Mouse (Mus musculus) forebrain, embryonic 15.5 days (tissue): ENCODE data around the gene Mbd3l1. TPM values are rescaled to one million over a fixed set of nuclear protein-coding genes. Genes with fewer than 3 reads are reported as not detected.

Experiments
- ATAC-seq: fragments of 200-750 bp; cut with Nextera tagmentation; replicated peaks from 2 replicates; pipeline ENCODE4 v1.8.0; 2017; ENCODE audit warnings: mild to moderate bottlenecking, moderate TSS enrichment, moderate library complexity
- H3K27ac ChIP-seq: fragments of 300-500 bp; sonication (generic); replicated peaks from 2 replicates; pipeline ENCODE4 v1.5.1; 2015; ENCODE audit warnings: mild to moderate bottlenecking, inconsistent platforms
- H3K27me3 ChIP-seq: fragments of 300-500 bp; sonication (generic); 2 replicates; pipeline ENCODE4 v1.6.1; 2015; ENCODE audit warnings: inconsistent platforms
- H3K36me3 ChIP-seq: fragments of 300-500 bp; sonication (generic); 2 replicates; pipeline ENCODE4 v1.6.1; 2015; ENCODE audit warnings: mild to moderate bottlenecking, inconsistent platforms
- H3K4me1 ChIP-seq: fragments of 300-500 bp; sonication (generic); 2 replicates; pipeline ENCODE4 v1.6.1; 2015; ENCODE audit warnings: inconsistent platforms
- H3K4me2 ChIP-seq: fragments of 300-500 bp; sonication (generic); replicated peaks from 2 replicates; pipeline ENCODE4 v1.6.1; 2015; ENCODE audit warnings: mild to moderate bottlenecking, inconsistent platforms
- H3K4me3 ChIP-seq: fragments of 300-500 bp; sonication (generic); 2 replicates; pipeline ENCODE4 v1.5.1; 2015; ENCODE audit warnings: mild to moderate bottlenecking, inconsistent platforms
- H3K9ac ChIP-seq: fragments of 300-500 bp; sonication (generic); replicated peaks from 2 replicates; pipeline ENCODE4 v1.6.1; 2015; ENCODE audit warnings: mild to moderate bottlenecking, inconsistent platforms
- H3K9me3 ChIP-seq: fragments of 300-500 bp; sonication (generic); 2 replicates; pipeline ENCODE4 v1.6.1; 2016; ENCODE audit warnings: inconsistent platforms
- WGBS: fragments of 180-500 bp; shearing (Covaris S2); methylation state at CpG from one replicate; pipeline ENCODE4 v1.1.7; 2015; ENCODE audit warnings: mixed read lengths; 5-methylcytosine and 5-hydroxymethylcytosine counted together
- microRNA-seq: library from miRNA; unstranded; fragments of <30 nt; microRNA quantifications from one replicate; pipeline ENCODE4, GENCODE M21; 2016
- polyA plus RNA-seq: library from polyadenylated mRNA; unstranded; fragments of >200 nt; fragmentation: Nextera tagmentation; extraction: Ambion mirVana; gene quantifications from 2 replicates; pipeline ENCODE4 v1.2.1, GENCODE M21; 2015

The Mbd3l1 gene
- polyA plus RNA-seq = not detected in 2 replicates

- Histone ChIP-seq H3K36me3 (no peaks in the 10 kb centered on the region), H3K9me3 (no peaks in the 10 kb centered on the region), H3K4me2 (no peak within 1 kb of the TSS), H3K4me3 (no peak within 1 kb of the TSS), H3K27ac (no peak within 1 kb of the TSS), H3K27me3 (no peaks in the 10 kb centered on the region), H3K9ac (no peak within 1 kb of the TSS), H3K4me1 (0 out of 2 replicates have a peak, but pooled peaks cover 6% of the 10 kb centered on the region)
- no peak for ATAC-seq
- WGBS = 73% methylated on average over 3 of the region's 3 CpGs
Measured at GRCm38 (mm10) chr9:18478168-18478567, at the start of gene Mbd3l1, which contains the start of gene Zfp558. Gene Mbd3l1 (plus strand): TSS chr9:18478359. Gene Zfp558 (minus strand): TSS chr9:18478268.

GRCm38 (mm10) chr9:18430354-18430753, 47.8 kb upstream of the Mbd3l1 start, which contains the start of gene Mbd3l2:
Gene Mbd3l2 (plus strand): TSS chr9:18430654.
- no peaks in the 10 kb centered on the region for H3K4me1 ChIP-seq
- no peak within 1 kb of the TSS for H3K4me2 ChIP-seq
- no peaks in the 10 kb centered on the region for H3K27me3 ChIP-seq
- no peaks in the 10 kb centered on the region for H3K9me3 ChIP-seq
- no peak within 1 kb of the TSS for H3K27ac ChIP-seq
- no peak within 1 kb of the TSS for H3K9ac ChIP-seq
- H3K4me3 ChIP-seq = no peak within 1 kb of the TSS
- ATAC-seq = no peak
- no peaks in the 10 kb centered on the region for H3K36me3 ChIP-seq

- H3K9me3 ChIP-seq = no peaks in the 10 kb centered on the region
- peak; percentile 57 for ATAC-seq
- no peak overlapping the region for H3K9ac ChIP-seq
- 65% methylated on average over 10 of the region's 10 CpGs for WGBS
- no peaks in the 10 kb centered on the region for H3K36me3 ChIP-seq
- H3K4me3 ChIP-seq = no peak overlapping the region
- H3K27ac ChIP-seq = no peak overlapping the region
- H3K4me2 ChIP-seq = no peak overlapping the region
- no peaks in the 10 kb centered on the region for H3K27me3 ChIP-seq
- H3K4me1 ChIP-seq = no peaks in the 10 kb centered on the region
Measured at GRCm38 (mm10) chr9:18431687-18432086, 46.5 kb upstream of the Mbd3l1 start.

GRCm38 (mm10) chr9:18456520-18456919, 21.6 kb upstream of the Mbd3l1 start:
- ATAC-seq = no peak
- H3K9ac ChIP-seq = no peak overlapping the region
- peaks cover 13% of the 10 kb centered on the region; the same call in 1 of the 2 replicates for H3K9me3 ChIP-seq
- WGBS = 81% methylated on average over 4 of the region's 4 CpGs
- H3K4me1 ChIP-seq = no peaks in the 10 kb centered on the region
- H3K36me3 ChIP-seq = peaks cover 57% of the 10 kb centered on the region
- no peak overlapping the region for H3K27ac ChIP-seq
- no peaks in the 10 kb centered on the region for H3K27me3 ChIP-seq
- no peak overlapping the region for H3K4me2 ChIP-seq
- no peak overlapping the region for H3K4me3 ChIP-seq

GRCm38 (mm10) chr9:18467350-18467749, 10.8 kb upstream of the Mbd3l1 start:
- 10% methylated on average over 3 of the region's 3 CpGs for WGBS
- Histone ChIP-seq H3K4me1 (peaks cover 10% of the 10 kb centered on the region), H3K4me2 (no peak overlapping the region), H3K27me3 (no peaks in the 10 kb centered on the region), H3K9ac (no peak overlapping the region), H3K9me3 (no peaks in the 10 kb centered on the region; the same call in 1 of the 2 replicates), H3K4me3 (no peak overlapping the region), H3K36me3 (peaks cover 64% of the 10 kb centered on the region), H3K27ac (no peak overlapping the region)
- ATAC-seq = no peak

- H3K36me3 ChIP-seq = peaks cover 57% of the 10 kb centered on the region
- H3K4me3 ChIP-seq = no peak overlapping the region
- ATAC-seq = no peak
- no peaks in the 10 kb centered on the region; the same call in 1 of the 2 replicates for H3K9me3 ChIP-seq
- no peak overlapping the region for H3K4me2 ChIP-seq
- peaks cover 14% of the 10 kb centered on the region for H3K4me1 ChIP-seq
- 92% methylated on average over 3 of the region's 3 CpGs for WGBS
- H3K27ac ChIP-seq = no peak overlapping the region
- H3K27me3 ChIP-seq = no peaks in the 10 kb centered on the region
- H3K9ac ChIP-seq = no peak overlapping the region
Measured at GRCm38 (mm10) chr9:18468005-18468404, 10.2 kb upstream of the Mbd3l1 start.

GRCm38 (mm10) chr9:18473324-18474128, 4.6 kb upstream of the Mbd3l1 start:
- H3K36me3 ChIP-seq = peaks cover 9% of the 10 kb centered on the region
- H3K4me3 ChIP-seq = peak overlapping the region; percentile 68
- H3K4me1 ChIP-seq = peaks cover 15% of the 10 kb centered on the region
- H3K4me2 ChIP-seq = peak overlapping the region; percentile 70
- 4% methylated on average over 39 of the region's 39 CpGs for WGBS
- H3K9ac ChIP-seq = peak overlapping the region; percentile 77
- H3K9me3 ChIP-seq = no peaks in the 10 kb centered on the region
- H3K27ac ChIP-seq = peak overlapping the region; percentile 95
- ATAC-seq = peak; percentile 98
- no peaks in the 10 kb centered on the region for H3K27me3 ChIP-seq

GRCm38 (mm10) chr9:18508098-18508497, 29.9 kb downstream of the Mbd3l1 start:
- Histone ChIP-seq H3K9me3 (no peaks in the 10 kb centered on the region), H3K36me3 (no peaks in the 10 kb centered on the region), H3K9ac (no peak overlapping the region), H3K27me3 (no peaks in the 10 kb centered on the region), H3K27ac (no peak overlapping the region), H3K4me1 (no peaks in the 10 kb centered on the region), H3K4me3 (no peak overlapping the region), H3K4me2 (no peak overlapping the region)
- 52% methylated on average over 2 of the region's 2 CpGs for WGBS
- no peak for ATAC-seq

Small RNAs within 50 kb of the gene (microRNA-seq; reads per million reads assigned to microRNA genes)
- not detected for gene Gm22854

Other genes with a start within 250 kb of the Mbd3l1 start
- 119 and 121 TPM in 2 replicates for gene Chordc1, start 186.2 kb upstream of the Mbd3l1 start, polyA plus RNA-seq
- 1.3 and 1.4 TPM in 2 replicates for gene Naalad2, start 75.4 kb upstream of the Mbd3l1 start, polyA plus RNA-seq
- not detected in 2 replicates for gene Ubtfl1, start 73.9 kb upstream of the Mbd3l1 start, polyA plus RNA-seq
- not detected in 2 replicates for gene Mbd3l2, start 47.7 kb upstream of the Mbd3l1 start, polyA plus RNA-seq
- gene Zfp558, start 91 bp upstream of the Mbd3l1 start, polyA plus RNA-seq = 42.1 and 50.8 TPM in 2 replicates
- gene Muc16, start 196.2 kb downstream of the Mbd3l1 start, polyA plus RNA-seq = not detected in 2 replicates